ENCODE assay signal across 21 mouse cellular contexts in genomic region chr3:149360164-149360563, GRCm38 (mm10).
"Had no signal": no experiment of that assay in that cellular context is flagged by ENCODE, and none has a peak within 500 bp of the region (broad histone marks: within the 10 kb centered on the region; RNA-seq: fewer than 3 reads in every experiment).

No protein-coding gene starts in this region.

- H3K4me1 ChIP-seq: liver, embryonic 13.5 days had no signal

- H3K27ac ChIP-seq: heart, embryonic 10.5 days; hindbrain, embryonic 13.5 days; intestine, embryonic 15.5 days; left cerebral cortex, adult 2 months; limb, embryonic 10.5 days; limb, embryonic 12.5 days; liver, embryonic 13.5 days had no signal

- H3K36me3 ChIP-seq: heart, embryonic 10.5 days; heart, embryonic 12.5 days; hindbrain, embryonic 13.5 days; intestine, embryonic 15.5 days; limb, embryonic 10.5 days; limb, embryonic 12.5 days; liver, embryonic 13.5 days had no signal

- H3K9me3 ChIP-seq: heart, embryonic 10.5 days; heart, embryonic 12.5 days; hindbrain, embryonic 13.5 days; intestine, embryonic 15.5 days; limb, embryonic 10.5 days; limb, embryonic 12.5 days; liver, embryonic 13.5 days had no signal

- DNase-seq: forebrain, postnatal 0 days; gastrocnemius, postnatal 14 days; gastrocnemius, postnatal 36 days; heart, adult 18-20 months; heart, postnatal 10 days; kidney, adult 18-20 months; kidney, adult 8-10 months; kidney, postnatal 14 days; kidney, postnatal 36 days; liver; liver, embryonic 13.5 days had no signal

- ATAC-seq: hindbrain, embryonic 16.5 days; inflammation-experienced regulatory T-cells, adult 6 months; intestine, embryonic 15.5 days had no signal

- H3K4me3 ChIP-seq: heart, embryonic 10.5 days; heart, embryonic 12.5 days; hindbrain, embryonic 13.5 days; intestine, embryonic 15.5 days; left cerebral cortex, adult 2 months; limb, embryonic 10.5 days; limb, embryonic 12.5 days; liver, embryonic 13.5 days had no signal

- H3K27me3 ChIP-seq: heart, embryonic 12.5 days; intestine, embryonic 15.5 days; liver, embryonic 13.5 days had no signal

- H3K4me2 ChIP-seq: heart, embryonic 12.5 days; hindbrain, embryonic 13.5 days; intestine, embryonic 15.5 days; limb, embryonic 12.5 days; liver, embryonic 11.5 days; liver, embryonic 13.5 days had no signal

- H3K9ac ChIP-seq: forebrain, postnatal 0 days; heart, embryonic 12.5 days; hindbrain, embryonic 13.5 days; intestine, embryonic 15.5 days; limb, embryonic 12.5 days; liver, embryonic 13.5 days had no signal
